Mouse (Mus musculus) stomach, embryonic 16.5 days (tissue): ENCODE measurements around the gene Axin2. TPM values are rescaled to one million over a fixed set of nuclear protein-coding genes. Genes with fewer than 3 reads are reported as not detected.

Experiments
- ATAC-seq: fragments of 200-750 bp; cut with Nextera tagmentation; 2 replicates; pipeline ENCODE4 v1.8.0; 2017; ENCODE audit warnings: moderate number of reproducible peaks, moderate TSS enrichment; ENCODE audit not compliant: insufficient read depth, low FRiP score
- H3K27ac ChIP-seq: fragments of 300-500 bp; sonication (generic); 2 replicates; pipeline ENCODE4 v1.5.1; 2014; ENCODE audit warnings: low read length
- H3K27me3 ChIP-seq: fragments of 300-500 bp; sonication (generic); 2 replicates; pipeline ENCODE4 v1.6.1; 2014; ENCODE audit warnings: low read length, control low read depth, mixed read lengths; ENCODE audit not compliant: control insufficient read depth, insufficient read depth
- H3K36me3 ChIP-seq: fragments of 300-500 bp; sonication (generic); 2 replicates; pipeline ENCODE4 v1.6.1; 2014; ENCODE audit warnings: low read length; ENCODE audit not compliant: control insufficient read depth, insufficient read depth
- H3K4me1 ChIP-seq: fragments of 300-500 bp; sonication (generic); 2 replicates; pipeline ENCODE4 v1.6.1; 2014; ENCODE audit warnings: low read length, control low read depth, mixed read lengths; ENCODE audit not compliant: control insufficient read depth, insufficient read depth
- H3K4me2 ChIP-seq: fragments of 300-500 bp; sonication (generic); 2 replicates; pipeline ENCODE4 v1.6.1; 2014; ENCODE audit warnings: low read depth, low read length, mixed read lengths
- H3K4me3 ChIP-seq: fragments of 300-500 bp; sonication (generic); replicated peaks from 2 replicates; pipeline ENCODE4 v1.5.1; 2014; ENCODE audit warnings: mild to moderate bottlenecking, low read length
- H3K9ac ChIP-seq: fragments of 300-500 bp; sonication (generic); 2 replicates; pipeline ENCODE4 v1.6.1; 2014; ENCODE audit warnings: low read length
- H3K9me3 ChIP-seq: fragments of 300-500 bp; sonication (generic); replicated peaks from 2 replicates; pipeline ENCODE4 v1.6.1; 2016; ENCODE audit warnings: low read length, control low read depth; ENCODE audit not compliant: control insufficient read depth
- WGBS: fragments of 180-500 bp; shearing (Covaris S2); extraction: QIAGEN DNeasy Blood & Tissue Kit; methylation state at CpG from one replicate; pipeline ENCODE4 v1.1.7; 2014; 5-methylcytosine and 5-hydroxymethylcytosine counted together
- polyA plus RNA-seq: library from polyadenylated mRNA; unstranded; fragments of >200 nt; fragmentation: Nextera tagmentation; extraction: Ambion mirVana; gene quantifications from 2 replicates; pipeline ENCODE4 v1.2.1, GENCODE M21; 2015

Axin2 gene
- polyA plus RNA-seq, 1 experiment from 2014 or later = 2.8 TPM

GRCm38 (mm10) chr11:108987226-108987625 lies 67.1 kb downstream of the Axin2 start:
- 61% methylated on average over 3 of the region's 3 CpGs for WGBS
- Histone ChIP-seq H3K36me3 (no peaks in the 10 kb centered on the region), H3K9ac (no peak overlapping the region), H3K27me3 (no peaks in the 10 kb centered on the region), H3K27ac (no peak overlapping the region), H3K4me3 (no peak overlapping the region), H3K4me1 (no peaks in the 10 kb centered on the region), H3K9me3 (no peaks in the 10 kb centered on the region), H3K4me2 (no peak overlapping the region)
- no peak for ATAC-seq

- H3K4me3 ChIP-seq = no peak overlapping the region
- H3K4me2 ChIP-seq = no peak overlapping the region
- no peaks in the 10 kb centered on the region for H3K9me3 ChIP-seq
- no peaks in the 10 kb centered on the region for H3K36me3 ChIP-seq
- no peak overlapping the region for H3K9ac ChIP-seq
- 86% methylated on average over 4 of the region's 4 CpGs for WGBS
- no peaks in the 10 kb centered on the region for H3K27me3 ChIP-seq
- ATAC-seq = no peak
- H3K27ac ChIP-seq = no peak overlapping the region
- no peaks in the 10 kb centered on the region for H3K4me1 ChIP-seq
These were observed 67.6 kb downstream of the Axin2 start for GRCm38 (mm10) chr11:108987705-108988104.

GRCm38 (mm10) chr11:108988258-108988657 lies 68.1 kb downstream of the Axin2 start:
- H3K36me3 ChIP-seq = no peaks in the 10 kb centered on the region
- no peaks in the 10 kb centered on the region for H3K9me3 ChIP-seq
- H3K27me3 ChIP-seq = no peaks in the 10 kb centered on the region
- H3K27ac ChIP-seq = no peak overlapping the region
- ATAC-seq = no peak
- no peak overlapping the region for H3K4me3 ChIP-seq
- H3K9ac ChIP-seq = no peak overlapping the region
- H3K4me1 ChIP-seq = no peaks in the 10 kb centered on the region
- WGBS = 89% methylated on average over 6 of the region's 6 CpGs
- no peak overlapping the region for H3K4me2 ChIP-seq

- H3K4me3 ChIP-seq = no peak overlapping the region
- no peaks in the 10 kb centered on the region for H3K4me1 ChIP-seq
- H3K4me2 ChIP-seq = no peak overlapping the region
- H3K27me3 ChIP-seq = no peaks in the 10 kb centered on the region
- no peak overlapping the region for H3K27ac ChIP-seq
- no peaks in the 10 kb centered on the region for H3K36me3 ChIP-seq
- no peaks in the 10 kb centered on the region for H3K9me3 ChIP-seq
- 69% methylated on average over 8 of the region's 8 CpGs for whole genome bisulfite sequencing
- no peak overlapping the region for H3K9ac ChIP-seq
- ATAC-seq = no peak
These were observed 69.8 kb downstream of the Axin2 start for GRCm38 (mm10) chr11:108989940-108990339.

- 93% methylated on average over 6 of the region's 6 CpGs for WGBS
- no peak for ATAC-seq
- H3K9me3 ChIP-seq = no peaks in the 10 kb centered on the region
These were observed 73.3 kb downstream of the Axin2 start for GRCm38 (mm10) chr11:108993414-108993813.

GRCm38 (mm10) chr11:108995196-108995989 lies 75.2 kb downstream of the Axin2 start:
- Histone ChIP-seq H3K9ac (no peak overlapping the region), H3K27me3 (no peaks in the 10 kb centered on the region), H3K4me3 (no peak overlapping the region), H3K27ac (no peak overlapping the region), H3K36me3 (no peaks in the 10 kb centered on the region), H3K4me2 (no peak overlapping the region), H3K4me1 (no peaks in the 10 kb centered on the region), H3K9me3 (0 out of 2 replicates have a peak, but pooled peaks cover 3% of the 10 kb centered on the region)
- ATAC-seq = no peak
- 60% methylated on average over 10 of the region's 10 CpGs for WGBS

More at GRCm38 (mm10) chr11:108993414-108993813, 73.3 kb downstream of the Axin2 start:
- Histone ChIP-seq H3K4me1 (no peaks in the 10 kb centered on the region), H3K4me2 (no peak overlapping the region), H3K27ac (no peak overlapping the region), H3K9ac (no peak overlapping the region), H3K4me3 (no peak overlapping the region), H3K36me3 (no peaks in the 10 kb centered on the region), H3K27me3 (no peaks in the 10 kb centered on the region)

- Histone ChIP-seq H3K9ac (no peak overlapping the region), H3K27ac (no peak overlapping the region), H3K4me2 (no peak overlapping the region), H3K9me3 (peaks cover 9% of the 10 kb centered on the region; the same call in 1 of the 2 replicates), H3K4me1 (no peaks in the 10 kb centered on the region), H3K36me3 (no peaks in the 10 kb centered on the region), H3K27me3 (no peaks in the 10 kb centered on the region), H3K4me3 (no peak overlapping the region)
- 85% methylated on average over 2 of the region's 2 CpGs for WGBS
- no peak for ATAC-seq
These were observed 75.9 kb downstream of the Axin2 start for GRCm38 (mm10) chr11:108995990-108996533.

- Histone ChIP-seq H3K9me3 (peaks cover 10% of the 10 kb centered on the region; the same call in 1 of the 2 replicates), H3K9ac (no peak overlapping the region), H3K4me1 (no peaks in the 10 kb centered on the region), H3K36me3 (no peaks in the 10 kb centered on the region), H3K27ac (no peak overlapping the region), H3K27me3 (no peaks in the 10 kb centered on the region), H3K4me2 (no peak overlapping the region), H3K4me3 (no peak overlapping the region)
- ATAC-seq = no peak
- WGBS = 82% methylated on average over 3 of the region's 3 CpGs
These were observed 77.7 kb downstream of the Axin2 start for GRCm38 (mm10) chr11:108997816-108998215.
